Mouse (Mus musculus): ENCODE data around the gene Pkd1l3.

Pkd1l3 gene

DNA sequence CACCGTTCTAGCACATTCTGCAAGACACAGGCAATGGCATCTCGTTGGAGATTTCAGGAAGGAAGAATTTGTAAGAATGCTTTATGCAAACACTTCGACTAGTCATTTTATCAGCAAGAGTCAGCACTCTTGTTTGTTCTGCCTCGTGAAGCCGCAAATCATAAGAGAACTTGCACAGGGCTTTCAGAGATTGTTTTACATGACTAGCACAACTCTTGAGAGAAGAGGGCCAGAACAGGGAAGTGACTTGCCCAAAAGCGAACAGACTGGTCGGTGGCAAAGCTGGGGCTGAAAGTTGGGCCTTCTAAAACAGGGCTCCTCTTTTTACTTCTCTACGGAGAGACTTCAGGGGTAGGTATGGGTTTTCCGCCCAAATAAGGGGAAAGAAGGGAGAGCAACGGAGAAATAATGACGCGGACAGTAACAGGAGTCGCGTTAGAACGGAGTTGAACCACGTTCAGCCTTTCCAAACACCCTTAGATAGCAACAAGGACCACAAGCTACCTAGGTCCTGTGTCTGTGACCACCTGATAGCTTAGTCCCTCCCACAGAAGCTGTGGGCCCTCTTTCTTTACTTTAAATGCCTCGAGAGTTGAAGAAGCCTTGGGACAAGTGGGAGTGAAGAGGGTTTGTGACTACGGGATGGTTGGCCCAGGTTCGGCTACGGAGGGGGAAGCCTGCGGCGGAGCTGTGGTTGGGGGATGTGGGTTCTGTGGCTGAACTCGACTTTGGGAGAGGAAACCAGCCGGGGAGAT lies 90.4 kb downstream of the Pkd1l3 start:
- DNase-seq (ENCODE audit: low spot score) = no peak

DNA sequence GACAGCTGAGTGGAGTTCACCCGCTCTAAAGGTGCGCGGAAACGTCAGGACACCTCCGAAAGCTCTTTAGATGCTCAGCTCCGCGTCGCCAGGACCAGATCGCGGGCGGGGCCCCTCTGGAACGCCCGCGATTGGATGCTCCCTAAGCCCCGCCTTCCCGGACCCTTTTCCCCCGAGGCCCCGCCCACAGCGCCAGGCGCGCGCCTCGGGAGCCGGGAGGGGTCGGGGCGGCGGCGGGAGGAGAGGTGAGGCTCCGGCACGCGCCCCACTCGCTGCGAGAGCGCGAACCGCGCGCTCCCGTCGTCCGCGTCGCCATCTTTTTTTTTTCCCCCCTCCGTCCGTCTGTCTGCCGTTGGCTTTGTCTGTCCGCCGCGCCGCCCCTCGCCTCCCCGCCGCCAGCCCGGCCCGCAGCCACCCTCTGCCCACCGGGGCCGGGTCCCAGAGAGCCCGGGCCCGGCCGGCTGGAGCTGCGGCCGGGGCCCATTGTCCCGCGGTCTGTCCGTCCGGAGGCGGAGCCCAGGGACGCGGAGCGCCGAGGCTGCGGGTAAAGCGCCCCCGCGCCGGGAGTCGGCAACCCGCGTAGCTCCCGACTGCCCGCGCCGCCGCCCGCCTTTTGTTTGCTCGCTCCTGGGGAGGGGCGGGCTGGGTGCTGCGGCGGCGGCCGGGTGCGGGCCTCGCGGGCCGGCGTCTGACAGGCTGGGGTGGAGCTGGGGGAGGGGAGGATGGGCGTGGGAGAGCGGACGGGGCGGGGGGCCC lies 91.2 kb downstream of the Pkd1l3 start, which contains the start of gene Zfp821:
TSS of gene Zfp821 (plus strand) at position 227 of the 756 bp plus-strand sequence.
- peak; percentile 60 for DNase-seq (ENCODE audit: low spot score)

DNA sequence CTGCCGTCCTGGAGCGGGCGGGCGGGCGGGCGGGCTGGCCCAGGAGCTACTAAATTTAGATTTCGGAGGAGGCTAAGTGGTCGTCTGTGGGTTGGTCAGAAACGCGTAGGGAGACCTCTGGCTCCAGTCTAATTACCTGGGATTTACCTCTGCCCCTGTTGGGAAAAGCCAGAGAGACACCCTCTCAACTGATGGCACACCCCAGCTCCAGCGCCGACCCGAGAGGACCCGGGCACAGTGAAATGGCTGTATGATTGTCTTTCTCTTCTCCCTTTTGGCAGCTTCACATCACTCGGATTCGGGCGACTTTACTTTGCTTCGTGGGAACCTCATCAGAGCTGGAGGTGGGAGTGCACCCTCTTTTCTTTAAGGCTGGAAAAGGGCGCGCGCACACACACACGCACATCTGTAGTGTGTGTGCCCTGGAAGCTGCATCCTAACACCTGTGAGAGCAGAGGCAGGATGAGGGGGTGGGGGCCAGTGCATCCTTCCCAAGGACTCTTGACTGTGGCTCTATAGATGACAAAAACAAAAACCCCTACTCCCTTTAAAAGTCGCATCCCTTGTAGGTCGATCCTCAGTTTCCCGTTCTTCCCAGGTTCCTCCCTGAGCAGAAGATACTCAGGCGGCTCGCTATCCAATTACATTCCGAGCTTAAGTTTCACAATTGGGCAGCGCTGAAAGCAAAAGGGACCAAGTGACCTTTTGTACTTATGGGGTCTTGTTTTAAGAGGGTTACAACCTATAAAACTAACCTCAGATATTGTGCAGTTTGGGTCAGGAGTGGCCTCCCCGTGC lies 92.0 kb downstream of the Pkd1l3 start:
- DNase-seq (ENCODE audit: low spot score) = no peak

DNA sequence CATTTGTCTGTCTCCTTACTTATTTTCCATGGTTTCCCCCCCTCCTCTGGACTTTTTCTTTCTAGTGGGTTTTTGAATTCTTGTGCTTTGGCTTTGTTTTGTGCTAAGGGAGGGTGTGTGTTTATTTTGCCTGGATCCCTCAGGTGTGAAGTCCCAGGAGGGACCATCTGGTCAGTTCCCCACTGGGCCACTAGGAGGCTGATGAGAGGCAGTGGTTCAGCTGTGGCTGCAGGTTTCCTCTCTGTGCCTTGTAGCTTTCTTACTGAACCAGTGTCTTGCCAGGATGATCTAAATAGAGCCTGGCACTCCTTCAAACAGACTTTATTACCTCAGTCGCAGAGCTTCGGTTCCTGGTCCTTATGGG lies 92.5 kb downstream of the Pkd1l3 start:
- peak; percentile 60 for DNase-seq (ENCODE audit: low spot score)

DNA sequence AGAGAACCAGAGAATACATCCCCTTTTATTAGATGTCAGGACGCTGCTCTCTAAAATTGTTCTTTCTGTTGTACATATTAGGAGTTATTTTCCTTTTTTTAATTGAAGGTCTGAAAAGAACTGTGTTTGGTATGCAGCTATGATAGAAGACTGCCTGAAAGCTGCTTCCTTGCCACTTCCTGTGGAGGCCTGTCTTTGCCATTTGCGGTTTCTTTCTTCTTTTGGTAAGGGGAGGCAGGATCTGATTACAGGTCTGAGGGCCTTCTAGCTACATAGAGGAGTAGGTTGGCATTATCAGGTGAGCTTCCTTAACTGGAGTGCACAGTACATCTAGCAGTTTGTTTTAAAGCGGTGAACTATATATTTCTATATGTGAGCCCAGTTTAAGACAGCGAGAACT lies 93.6 kb downstream of the Pkd1l3 start:
- no peak for DNase-seq (ENCODE audit: low spot score)

DNA sequence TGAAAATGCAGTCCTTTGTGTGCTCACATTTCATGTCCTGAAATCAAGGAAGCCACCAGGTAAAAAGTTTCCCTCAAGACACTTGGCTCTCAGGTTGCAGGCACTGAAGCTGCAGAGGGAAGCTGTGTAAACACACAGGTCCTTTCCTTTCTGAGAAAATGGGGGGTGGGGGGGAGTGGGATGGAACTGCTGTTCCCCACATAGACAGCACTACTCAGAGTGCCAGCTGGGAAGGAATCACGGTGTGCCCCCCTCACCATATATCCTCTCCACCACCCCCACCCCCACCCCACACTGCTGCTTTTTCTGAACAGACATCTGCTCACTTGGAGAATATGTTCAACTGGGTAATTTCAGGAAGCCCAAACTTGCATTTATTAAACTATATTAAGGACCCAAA lies 98.2 kb downstream of the Pkd1l3 start:
- no peak for DNase-seq (ENCODE audit: low spot score)

DNA sequence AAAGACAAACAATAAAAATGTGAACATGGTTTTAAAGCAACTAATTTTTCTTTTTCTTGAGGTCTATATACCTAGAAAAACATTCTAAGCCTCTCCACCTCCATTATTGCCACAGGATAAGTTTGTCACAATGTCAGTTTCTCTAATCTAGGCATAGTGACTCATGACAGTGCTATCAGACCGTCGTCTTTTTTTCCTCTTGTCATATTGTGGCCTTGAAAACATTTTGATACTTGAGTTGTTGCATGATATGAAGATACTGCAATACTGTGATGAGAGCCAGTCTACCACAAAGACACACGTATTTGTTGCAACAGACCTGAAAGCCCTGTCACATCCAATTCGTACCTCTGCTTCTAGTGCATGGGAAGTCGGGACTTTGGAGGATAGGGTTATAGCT lies 100.6 kb downstream of the Pkd1l3 start:
- DNase-seq (ENCODE audit: low spot score) = no peak
